ENCODE assay signal across 25 mouse cellular contexts in genomic region chrX:145479942-145480341, GRCm38 (mm10). TPM values are rescaled to one million over a fixed set of nuclear protein-coding genes. Genes with fewer than 3 reads are reported as not detected.
DNase-seq lines count a peak whose midpoint lies in the region; ATAC-seq lines count a peak whose summit lies in the region.
"Had no signal": no experiment of that assay in that cellular context is flagged by ENCODE, and none has a peak within 500 bp of the region (broad histone marks: within the 10 kb centered on the region; RNA-seq: fewer than 3 reads in every experiment).

No protein-coding gene starts in this region.

- no peak overlapping the region for H3K4me3 ChIP-seq in liver, embryonic 13.5 days (replicated peaks)
- H3K4me3 ChIP-seq: embryonic facial prominence, embryonic 10.5 days; hindbrain, embryonic 13.5 days; left cerebral cortex, adult 2 months; limb, embryonic 10.5 days; midbrain, embryonic 15.5 days; neural tube, embryonic 12.5 days had no signal

- ATAC-seq in liver, embryonic 13.5 days (ENCODE audit: low read depth), result peak; percentile 99
- ATAC-seq: forebrain, postnatal 0 days; lung, postnatal 0 days; midbrain, embryonic 15.5 days had no signal

- H3K9me3 ChIP-seq in liver, embryonic 13.5 days (replicated peaks), result no peaks in the 10 kb centered on the region
- H3K9me3 ChIP-seq: embryonic facial prominence, embryonic 10.5 days; hindbrain, embryonic 13.5 days; limb, embryonic 10.5 days; midbrain, embryonic 15.5 days; neural tube, embryonic 12.5 days had no signal

- no peak overlapping the region for H3K4me2 ChIP-seq in liver, embryonic 13.5 days
- H3K4me2 ChIP-seq: hindbrain, embryonic 13.5 days; midbrain, embryonic 15.5 days; neural tube, embryonic 12.5 days had no signal

- H3K36me3 ChIP-seq in liver, embryonic 13.5 days, result no peaks in the 10 kb centered on the region
- H3K36me3 ChIP-seq: hindbrain, embryonic 13.5 days; midbrain, embryonic 15.5 days; neural tube, embryonic 12.5 days had no signal

- 36% methylated on average over 10 of the region's 10 CpGs for WGBS in liver, embryonic 13.5 days (ENCODE audit: insufficient replicate concordance)

- no peaks in the 10 kb centered on the region for H3K27me3 ChIP-seq in liver, embryonic 13.5 days
- H3K27me3 ChIP-seq: hindbrain, embryonic 13.5 days; midbrain, embryonic 15.5 days; neural tube, embryonic 12.5 days had no signal

- DNase-seq in cerebellum, postnatal 25 days, result peak; percentile 13 to 21
- no peak for DNase-seq in cerebellum, postnatal 4 days (ENCODE audit: low spot score in 2 of 2)
- DNase-seq in left cerebral cortex, postnatal 4 days, result peak; percentile 2
- DNase-seq in left cerebral cortex, postnatal 10 days (ENCODE audit: extremely low spot score in 1 of 2, low spot score in 2 of 2), result no peak
- DNase-seq in liver, embryonic 13.5 days, result peak; percentile 63
- DNase-seq in adipocyte (ENCODE audit: low spot score), result no peak
- no peak for DNase-seq in kidney, postnatal 25 days
- DNase-seq: cerebellum, adult 8-10 months; forebrain, postnatal 0 days; gastrocnemius, postnatal 36 days; heart, postnatal 14 days; kidney, adult 18-20 months; retina, postnatal 1 day; right cerebral cortex, postnatal 4 days; thymus, adult 18-20 months; thymus, postnatal 4 days had no signal

- H3K27ac ChIP-seq in liver, embryonic 13.5 days, result peak overlapping the region; percentile 58
- H3K27ac ChIP-seq: embryonic facial prominence, embryonic 10.5 days; hindbrain, embryonic 13.5 days; kidney, postnatal 0 days; left cerebral cortex, adult 2 months; limb, embryonic 10.5 days; macrophage; midbrain, embryonic 15.5 days; neural tube, embryonic 12.5 days had no signal

- H3K9ac ChIP-seq in liver, embryonic 13.5 days, result no peak overlapping the region
- H3K9ac ChIP-seq: forebrain, postnatal 0 days; hindbrain, embryonic 13.5 days; midbrain, embryonic 15.5 days; neural tube, embryonic 12.5 days had no signal

- H3K4me1 ChIP-seq in liver, embryonic 13.5 days (replicated peaks), result peaks cover 33% of the 10 kb centered on the region
- H3K4me1 ChIP-seq: embryonic facial prominence, embryonic 10.5 days; limb, embryonic 10.5 days; midbrain, embryonic 15.5 days; neural tube, embryonic 12.5 days had no signal

- intact Hi-C loops in left cerebral cortex, postnatal 4 days (cut with DNase I), result no loop called here
- intact Hi-C loops in left cerebral cortex, postnatal 10 days (cut with DNase I), result no loop called here

RNA-seq across cellular contexts. Expression of gene Amot, which starts 25.0 kb away (rescaled TPM):
- 10 to 100 TPM; 19.2 to 19.9 TPM for total RNA-seq in left cerebral cortex, postnatal 4 days (2021)
- total RNA-seq in left cerebral cortex, postnatal 10 days (2021), result 10 to 100 TPM; 18.6 to 21.0 TPM
- polyA plus RNA-seq in liver, embryonic 13.5 days (2015; fragmentation: Nextera tagmentation; extraction: Ambion mirVana), result 5.2 and 6.4 TPM in 2 replicates

Comparison
In these comparisons a context has a peak if more than half of its experiments do, and no peak if none do; other contexts are left out.
1. DNase-seq: peak in cerebellum, postnatal 25 days (2 of 2), left cerebral cortex, postnatal 4 days (single experiment) and liver, embryonic 13.5 days (single experiment); none in cerebellum, postnatal 4 days (0 of 2), left cerebral cortex, postnatal 10 days (0 of 2), adipocyte (single experiment) and kidney, postnatal 25 days (0 of 2).